Mouse (Mus musculus) intestine, embryonic 15.5 days (tissue): ENCODE measurements around the gene Arhgap17. TPM values are rescaled to one million over a fixed set of nuclear protein-coding genes. Genes with fewer than 3 reads are reported as not detected.
A peak's percentile ranks its signal among the peaks of the same experiment; 100 is the strongest.

ENCODE experiments used
- ATAC-seq: fragments of 200-750 bp; cut with Nextera tagmentation; 2 replicates; pipeline ENCODE4 v1.8.0; 2017; ENCODE audit warnings: moderate TSS enrichment, moderate library complexity
- H3K27ac ChIP-seq: fragments of 300-500 bp; sonication (generic); 2 replicates; pipeline ENCODE4 v1.5.1; 2015; ENCODE audit warnings: mild to moderate bottlenecking, inconsistent platforms
- H3K27me3 ChIP-seq: fragments of 300-500 bp; sonication (generic); replicated peaks from 2 replicates; pipeline ENCODE4 v1.6.1; 2015; ENCODE audit warnings: inconsistent platforms
- H3K36me3 ChIP-seq: fragments of 300-500 bp; sonication (generic); 2 replicates; pipeline ENCODE4 v1.6.1; 2015; ENCODE audit warnings: inconsistent platforms
- H3K4me1 ChIP-seq: fragments of 300-500 bp; sonication (generic); replicated peaks from 2 replicates; pipeline ENCODE4 v1.6.1; 2015; ENCODE audit warnings: inconsistent platforms
- H3K4me2 ChIP-seq: fragments of 300-500 bp; sonication (generic); replicated peaks from 2 replicates; pipeline ENCODE4 v1.6.1; 2015; ENCODE audit warnings: mild to moderate bottlenecking, inconsistent platforms
- H3K4me3 ChIP-seq: fragments of 300-500 bp; sonication (generic); replicated peaks from 2 replicates; pipeline ENCODE4 v1.5.1; 2015; ENCODE audit warnings: inconsistent platforms
- H3K9ac ChIP-seq: fragments of 300-500 bp; sonication (generic); 2 replicates; pipeline ENCODE4 v1.6.1; 2015; ENCODE audit warnings: inconsistent platforms
- H3K9me3 ChIP-seq: fragments of 300-500 bp; sonication (generic); 2 replicates; pipeline ENCODE4 v1.6.1; 2016; ENCODE audit warnings: inconsistent platforms
- WGBS: fragments of 180-500 bp; shearing (Covaris S2); methylation state at CpG from one replicate; pipeline ENCODE4 v1.1.7; 2015; 5-methylcytosine and 5-hydroxymethylcytosine counted together
- polyA plus RNA-seq: library from polyadenylated mRNA; unstranded; fragments of >200 nt; fragmentation: Nextera tagmentation; extraction: Ambion mirVana; gene quantifications from 2 replicates; pipeline ENCODE4 v1.2.1, GENCODE M21; 2015

Arhgap17 gene
- polyA plus RNA-seq, 1 experiment from 2014 or later = 20.4 TPM

DNA sequence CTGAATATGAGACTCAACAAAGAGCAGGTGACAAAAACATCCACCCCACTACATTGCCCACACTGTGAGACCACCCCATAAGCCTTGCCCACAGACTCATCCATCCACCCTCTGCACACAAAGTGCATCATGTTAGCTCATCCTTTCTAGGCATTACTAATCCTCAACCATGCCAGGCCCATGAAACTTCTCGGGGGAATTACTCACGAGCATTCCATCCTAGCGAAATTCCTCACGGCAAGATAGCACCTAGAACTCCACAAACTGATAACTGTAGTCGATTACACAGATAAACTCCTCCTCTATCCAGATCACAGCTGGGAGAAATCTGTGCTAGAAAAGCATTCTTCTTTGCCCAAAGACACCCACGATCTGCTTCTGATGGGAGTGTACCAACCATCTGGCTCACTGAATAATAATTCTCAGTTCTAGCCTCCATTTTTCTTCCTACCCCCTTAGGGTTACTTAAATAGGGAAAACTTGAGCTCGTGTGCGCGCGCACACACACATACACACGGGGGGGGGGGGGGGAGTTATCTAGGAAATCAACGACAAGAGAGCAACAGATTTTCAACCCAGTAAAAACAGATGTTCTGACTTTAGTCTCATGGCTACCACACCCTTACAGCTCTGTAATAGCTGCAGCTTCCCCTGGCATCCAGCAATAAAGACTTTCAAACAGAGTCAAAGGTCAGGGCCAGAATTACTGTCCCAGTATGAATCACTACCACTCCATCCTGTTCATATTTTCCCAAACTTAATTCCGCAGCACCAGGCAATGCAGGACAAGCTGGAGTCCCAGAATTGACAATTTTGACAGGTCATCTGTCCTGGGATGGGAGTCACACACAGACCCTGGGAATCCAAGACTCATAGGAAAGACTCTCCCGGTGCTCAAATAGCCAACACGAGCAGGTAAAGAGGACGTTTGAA is 2.2 kb downstream of the Arhgap17 start:
- peaks cover 23% of the 10 kb centered on the region for H3K4me1 ChIP-seq
- no peaks in the 10 kb centered on the region for H3K9me3 ChIP-seq
- H3K27ac ChIP-seq = peak overlapping the region; percentile 38; the same call in 1 of the 2 replicates
- peak overlapping the region; percentile 74 for H3K4me2 ChIP-seq
- no peak for ATAC-seq
- H3K27me3 ChIP-seq = no peaks in the 10 kb centered on the region
- no peaks in the 10 kb centered on the region for H3K36me3 ChIP-seq
- H3K4me3 ChIP-seq = peak overlapping the region; percentile 88
- 60% methylated on average over 16 of the region's 16 CpGs for WGBS
- H3K9ac ChIP-seq = no peak overlapping the region

DNA sequence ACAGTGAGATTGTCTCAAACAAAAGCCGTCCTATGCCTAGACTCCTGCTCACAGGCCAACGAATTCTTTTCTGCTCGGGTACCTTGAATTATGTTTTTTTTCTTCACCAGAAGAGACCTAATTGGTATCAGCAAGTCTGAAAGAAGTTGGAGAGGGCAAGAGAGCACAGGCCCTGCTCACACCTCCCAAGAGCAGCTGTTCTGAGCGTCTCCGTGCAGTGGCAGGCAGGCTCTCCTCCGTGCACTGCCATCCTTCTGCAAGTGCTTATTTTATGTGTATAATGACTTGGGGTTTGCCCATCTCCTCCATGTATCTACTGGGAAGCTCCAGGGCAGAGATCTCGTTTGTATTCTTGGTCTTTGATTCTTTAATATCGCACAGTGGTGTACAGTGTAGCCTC is 2.9 kb downstream of the Arhgap17 start:
- no peak for ATAC-seq
- peaks cover 23% of the 10 kb centered on the region for H3K4me1 ChIP-seq
- 0 out of 2 replicates have a peak overlapping the region, but pooled peaks have one; percentile 74 for H3K4me2 ChIP-seq
- H3K27me3 ChIP-seq = no peaks in the 10 kb centered on the region
- no peak overlapping the region for H3K9ac ChIP-seq
- WGBS = 82% methylated on average over 8 of the region's 8 CpGs
- H3K27ac ChIP-seq = no peak overlapping the region
- H3K4me3 ChIP-seq = no peak overlapping the region
- no peaks in the 10 kb centered on the region for H3K36me3 ChIP-seq
- H3K9me3 ChIP-seq = no peaks in the 10 kb centered on the region

DNA sequence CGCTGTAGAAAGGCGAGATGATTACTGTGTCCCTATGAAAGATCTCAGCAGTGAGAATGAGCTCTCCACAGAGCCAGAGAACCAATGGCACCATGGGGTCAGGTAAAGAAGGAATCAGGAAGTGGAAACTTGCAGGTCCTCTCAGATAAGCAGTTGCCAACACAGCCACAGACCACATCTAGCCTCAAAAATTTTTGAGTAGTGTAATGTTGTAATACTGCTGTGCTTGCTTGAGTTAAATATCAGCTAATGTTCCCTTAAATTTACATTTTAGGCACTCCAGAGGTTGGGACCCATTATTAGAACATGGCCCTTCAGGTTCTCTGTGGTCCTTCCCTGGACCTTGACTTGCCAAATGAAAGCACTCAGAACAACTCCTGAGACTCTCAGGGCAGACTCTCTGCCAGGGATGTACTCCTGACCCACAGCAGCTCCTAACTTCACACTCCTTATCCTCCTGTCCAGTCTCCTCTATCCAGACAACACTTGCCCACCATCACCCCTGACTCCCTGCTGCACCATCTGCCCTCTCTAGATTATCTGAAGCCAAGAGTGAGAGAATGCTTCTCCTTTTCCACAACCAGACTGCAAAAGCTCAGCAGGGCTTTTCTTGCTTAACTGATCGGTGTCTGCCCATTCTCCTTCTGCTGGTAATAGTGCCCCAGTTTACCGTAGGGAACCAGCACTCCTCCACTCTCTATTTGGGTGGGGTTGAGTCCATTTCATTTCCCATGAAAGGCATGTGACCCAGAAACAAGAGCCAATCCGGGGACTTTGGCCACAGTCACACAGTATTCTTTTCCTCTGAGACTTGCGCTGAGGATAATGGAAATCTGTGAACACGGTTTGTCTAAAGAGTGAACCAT is 3.6 kb downstream of the Arhgap17 start:
- Histone ChIP-seq H3K4me2 (no peak overlapping the region), H3K9me3 (no peaks in the 10 kb centered on the region), H3K9ac (no peak overlapping the region), H3K36me3 (no peaks in the 10 kb centered on the region), H3K4me3 (no peak overlapping the region), H3K27me3 (no peaks in the 10 kb centered on the region), H3K4me1 (peaks cover 23% of the 10 kb centered on the region), H3K27ac (no peak overlapping the region)
- 77% methylated on average over 7 of the region's 7 CpGs for WGBS
- no peak for ATAC-seq

DNA sequence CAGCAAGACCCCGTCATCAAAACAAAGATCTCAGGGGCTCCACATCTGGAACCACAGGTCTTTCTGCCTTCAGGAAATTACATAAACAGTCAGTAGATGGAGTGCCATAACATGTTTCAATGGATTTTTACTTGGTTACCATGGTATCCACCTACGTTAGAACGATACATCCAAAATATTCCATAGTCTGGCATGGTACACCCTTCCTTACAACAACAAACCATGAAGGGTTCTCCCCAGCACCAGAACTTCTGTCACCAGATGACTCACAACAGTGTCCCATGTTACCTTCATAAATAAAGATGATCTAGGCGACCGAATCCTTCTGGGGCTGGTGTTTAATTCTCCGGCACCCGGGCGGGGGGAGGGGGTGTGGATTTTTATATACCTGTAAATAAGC is 5.7 kb downstream of the Arhgap17 start:
- 89% methylated on average over 8 of the region's 8 CpGs for WGBS

DNA sequence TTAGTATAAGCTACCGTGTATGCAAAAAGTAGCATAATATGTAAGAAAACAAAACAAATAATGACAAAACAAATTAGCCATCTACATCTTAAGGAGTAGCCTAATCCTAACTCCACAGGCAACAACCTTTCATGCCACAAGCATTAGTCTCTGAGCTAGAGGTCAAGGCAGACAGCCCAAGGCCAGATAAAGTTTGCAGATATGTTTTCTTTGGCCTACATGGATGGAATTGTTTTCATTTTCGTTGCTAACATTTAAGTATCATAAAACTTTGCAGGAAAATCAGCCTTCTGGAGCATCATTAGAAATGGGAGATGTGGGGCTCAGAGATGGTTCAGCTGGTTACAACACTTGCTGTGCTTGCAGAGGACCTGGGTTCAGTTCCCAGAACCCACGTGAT is 6.9 kb downstream of the Arhgap17 start:
- 91% methylated on average over 3 of the region's 3 CpGs for WGBS
- Histone ChIP-seq H3K27ac (no peak overlapping the region), H3K4me1 (peaks cover 20% of the 10 kb centered on the region), H3K4me3 (no peak overlapping the region), H3K4me2 (no peak overlapping the region), H3K36me3 (no peaks in the 10 kb centered on the region), H3K9ac (no peak overlapping the region), H3K27me3 (no peaks in the 10 kb centered on the region), H3K9me3 (no peaks in the 10 kb centered on the region)
- ATAC-seq = no peak

More for the DNA sequence above, 5.7 kb downstream of the Arhgap17 start:
- Histone ChIP-seq H3K27me3 (no peaks in the 10 kb centered on the region), H3K9me3 (no peaks in the 10 kb centered on the region), H3K4me2 (no peak overlapping the region), H3K9ac (no peak overlapping the region), H3K4me3 (no peak overlapping the region), H3K4me1 (peaks cover 23% of the 10 kb centered on the region), H3K27ac (no peak overlapping the region), H3K36me3 (no peaks in the 10 kb centered on the region)
- no peak for ATAC-seq

DNA sequence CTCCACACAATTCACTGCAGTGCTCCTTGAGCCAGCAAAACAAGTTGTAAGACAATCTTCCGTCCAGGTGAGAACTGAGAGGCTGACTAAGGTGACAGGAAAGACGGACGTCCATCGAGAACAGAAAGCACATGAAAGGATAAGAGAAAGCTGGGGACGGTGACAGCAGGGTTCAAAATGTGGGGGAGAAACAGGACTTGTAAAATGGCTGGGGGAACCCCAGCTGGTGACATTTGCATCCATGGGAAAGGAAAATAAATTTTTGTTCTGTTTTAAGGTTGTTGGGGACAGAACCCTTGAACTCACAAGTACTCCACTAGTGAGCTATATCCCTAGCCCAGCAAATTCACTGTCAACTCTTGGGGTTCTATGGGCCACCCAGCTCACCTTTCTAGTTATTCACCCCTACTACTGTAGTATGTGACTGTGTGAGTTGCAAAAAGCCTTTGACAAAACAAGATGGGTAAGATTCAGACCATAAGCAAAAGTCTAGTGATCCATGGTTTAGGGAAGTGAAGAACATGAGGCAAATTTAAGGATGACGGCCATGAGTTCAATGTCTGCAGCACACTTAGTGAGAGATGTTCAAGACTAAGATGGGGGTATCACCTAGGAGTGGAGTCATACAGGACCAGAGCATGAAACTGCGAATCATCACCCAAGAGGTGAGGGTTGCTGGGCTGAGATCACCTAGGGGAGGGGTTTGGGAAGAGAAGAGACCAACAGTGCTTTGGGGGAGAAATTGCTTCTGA is 8.3 kb downstream of the Arhgap17 start:
- ATAC-seq = no peak

DNA sequence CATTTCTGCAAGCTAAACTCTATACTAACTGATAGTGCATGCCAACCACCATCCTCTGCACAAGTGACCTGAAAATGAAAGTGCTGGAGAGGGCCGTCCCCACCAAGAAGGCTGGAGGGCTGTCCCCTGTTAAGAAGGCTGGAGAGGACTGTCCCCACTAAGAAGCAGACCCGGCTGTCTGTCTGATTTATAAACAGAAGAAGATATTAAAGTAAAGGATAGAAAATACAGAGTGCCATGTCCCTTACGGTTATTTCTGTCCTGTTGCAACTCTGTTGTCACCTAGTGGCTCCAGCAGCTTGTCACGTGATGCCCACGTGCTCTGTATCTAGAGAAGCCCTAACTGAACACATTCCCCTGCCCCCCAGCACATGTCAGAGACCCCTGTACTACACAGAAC is 9.5 kb downstream of the Arhgap17 start:
- Histone ChIP-seq H3K4me2 (no peak overlapping the region), H3K27me3 (no peaks in the 10 kb centered on the region), H3K9ac (no peak overlapping the region), H3K9me3 (no peaks in the 10 kb centered on the region), H3K36me3 (no peaks in the 10 kb centered on the region), H3K4me3 (no peak overlapping the region), H3K27ac (no peak overlapping the region), H3K4me1 (no peaks in the 10 kb centered on the region; the same call in 1 of the 2 replicates)
- 69% methylated on average over 5 of the region's 5 CpGs for WGBS
- ATAC-seq = no peak

More for the DNA sequence above, 8.3 kb downstream of the Arhgap17 start:
- Histone ChIP-seq H3K36me3 (no peaks in the 10 kb centered on the region), H3K27me3 (no peaks in the 10 kb centered on the region), H3K4me3 (no peak overlapping the region), H3K4me2 (no peak overlapping the region), H3K9me3 (no peaks in the 10 kb centered on the region), H3K4me1 (peaks cover 7% of the 10 kb centered on the region), H3K27ac (no peak overlapping the region), H3K9ac (no peak overlapping the region)
- 88% methylated on average over 7 of the region's 7 CpGs for WGBS

DNA sequence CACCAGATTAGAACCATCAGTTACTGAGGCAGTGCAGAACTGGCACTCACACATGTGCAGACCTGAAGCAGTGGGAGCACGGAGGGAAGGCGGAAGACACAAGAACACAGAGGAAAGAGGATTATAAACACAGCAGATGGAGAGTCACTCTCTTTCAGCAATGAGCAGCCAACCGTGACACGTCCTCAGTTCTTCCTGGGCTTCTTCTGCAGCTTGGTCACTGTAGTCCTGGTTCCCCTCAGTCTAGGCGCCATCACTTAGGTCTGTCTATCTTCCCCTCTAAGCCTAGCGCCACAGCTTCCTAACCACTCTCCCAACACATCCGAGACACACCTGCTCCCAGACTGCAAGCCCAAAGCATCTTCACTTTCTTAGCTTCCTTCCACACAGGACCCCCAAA is 10.6 kb downstream of the Arhgap17 start:
- WGBS = 84% methylated on average over 7 of the region's 7 CpGs
- Histone ChIP-seq H3K4me3 (no peak overlapping the region), H3K4me2 (no peak overlapping the region), H3K9ac (no peak overlapping the region), H3K27ac (no peak overlapping the region), H3K9me3 (no peaks in the 10 kb centered on the region), H3K4me1 (peaks cover 4% of the 10 kb centered on the region), H3K36me3 (no peaks in the 10 kb centered on the region), H3K27me3 (no peaks in the 10 kb centered on the region)
- ATAC-seq = no peak

DNA sequence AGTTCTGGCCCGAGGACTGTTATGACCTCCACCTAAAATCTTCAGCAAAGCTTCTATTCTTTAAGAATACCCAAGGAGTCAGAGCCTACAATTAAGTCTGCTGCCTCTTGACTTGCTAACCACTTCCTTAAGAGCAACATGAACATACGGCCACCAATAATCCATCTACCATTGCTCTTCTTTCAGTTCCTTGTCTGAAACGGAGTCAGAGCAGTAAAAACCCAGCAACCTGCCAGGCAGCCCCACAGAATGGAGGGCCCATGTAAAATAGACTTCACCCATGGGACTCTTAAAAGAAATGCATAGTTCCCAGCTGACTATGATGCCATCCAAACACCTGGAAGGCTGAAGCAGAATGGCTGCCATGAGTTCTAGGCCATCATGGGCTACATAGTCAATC is 13.6 kb downstream of the Arhgap17 start:
- no peak overlapping the region for H3K4me3 ChIP-seq
- H3K36me3 ChIP-seq = no peaks in the 10 kb centered on the region
- H3K27me3 ChIP-seq = no peaks in the 10 kb centered on the region
- H3K4me1 ChIP-seq = peaks cover 7% of the 10 kb centered on the region
- no peak overlapping the region for H3K27ac ChIP-seq
- 84% methylated on average over 3 of the region's 3 CpGs for WGBS
- ATAC-seq = no peak
- no peaks in the 10 kb centered on the region for H3K9me3 ChIP-seq
- no peak overlapping the region for H3K9ac ChIP-seq
- no peak overlapping the region for H3K4me2 ChIP-seq

DNA sequence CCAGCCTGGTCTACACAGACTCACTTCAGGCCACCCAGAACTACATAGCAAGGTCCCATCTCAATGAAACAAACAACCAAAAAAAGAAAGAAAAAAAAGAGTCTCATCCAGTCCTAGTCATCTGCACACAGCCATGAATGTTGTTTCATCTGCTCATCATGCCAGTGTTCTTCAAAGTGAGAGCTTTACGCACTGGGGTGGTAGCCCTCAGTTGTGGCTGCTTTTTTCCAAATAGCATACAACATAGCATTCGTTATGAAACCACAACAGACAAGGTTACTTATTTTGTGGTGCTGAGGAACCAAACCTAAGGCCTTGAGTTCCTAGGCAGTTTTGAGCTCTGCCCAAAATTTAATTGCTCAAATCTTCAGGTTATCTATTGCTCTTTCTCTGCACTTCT is 14.9 kb downstream of the Arhgap17 start:
- Histone ChIP-seq H3K27ac (no peak overlapping the region), H3K9ac (no peak overlapping the region), H3K9me3 (no peaks in the 10 kb centered on the region), H3K27me3 (no peaks in the 10 kb centered on the region), H3K4me3 (no peak overlapping the region), H3K4me2 (no peak overlapping the region), H3K36me3 (no peaks in the 10 kb centered on the region), H3K4me1 (peaks cover 14% of the 10 kb centered on the region)
- no peak for ATAC-seq
- 89% methylated on average over 2 of the region's 2 CpGs for WGBS

DNA sequence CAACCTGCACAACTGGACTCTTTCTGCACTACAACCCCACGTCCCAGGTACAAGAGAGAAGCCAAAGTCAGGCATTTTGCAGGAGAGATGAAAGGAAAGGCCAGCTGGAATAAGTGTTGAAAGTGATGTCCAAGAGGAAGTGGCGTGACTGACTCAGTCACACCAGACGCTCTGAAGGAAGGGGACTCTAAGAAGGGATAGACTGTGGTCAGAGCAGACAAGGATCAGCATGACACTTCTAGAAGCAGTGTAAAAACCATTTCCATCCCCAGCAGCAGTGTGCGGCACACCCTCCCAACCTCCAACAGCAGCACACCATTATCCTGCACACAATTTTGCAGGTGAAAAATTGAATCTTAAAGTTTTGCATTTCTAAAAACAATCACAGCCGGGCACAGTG is 15.3 kb downstream of the Arhgap17 start:
- Histone ChIP-seq H3K36me3 (no peaks in the 10 kb centered on the region), H3K27ac (no peak overlapping the region), H3K4me2 (peak overlapping the region; percentile 33), H3K4me1 (peaks cover 17% of the 10 kb centered on the region), H3K27me3 (no peaks in the 10 kb centered on the region), H3K9me3 (no peaks in the 10 kb centered on the region), H3K4me3 (no peak overlapping the region), H3K9ac (no peak overlapping the region)
- no peak; the same call in 1 of the 2 replicates for ATAC-seq
- 84% methylated on average over 5 of the region's 5 CpGs for WGBS

DNA sequence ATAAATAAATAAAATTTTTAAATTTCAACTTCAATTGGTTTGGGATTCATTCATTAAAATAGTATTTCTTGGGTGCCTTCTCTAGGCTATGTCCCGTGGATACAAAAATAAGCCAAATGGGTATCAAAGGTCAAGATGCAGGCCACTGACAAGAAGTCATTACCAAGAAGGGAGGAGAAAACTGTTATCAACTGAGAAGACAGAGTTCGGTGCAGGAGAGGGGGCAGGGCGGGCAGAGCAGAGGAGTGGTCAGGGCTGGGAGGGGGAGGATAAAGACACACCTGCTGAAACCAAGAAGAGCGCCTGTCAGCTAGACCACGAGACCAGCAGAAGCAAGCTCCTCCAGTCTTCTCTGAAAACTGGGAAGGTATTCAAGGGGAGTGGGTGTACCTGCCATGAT is 15.8 kb downstream of the Arhgap17 start:
- H3K4me2 ChIP-seq = peak overlapping the region; percentile 33
- H3K27ac ChIP-seq = no peak overlapping the region
- H3K4me1 ChIP-seq = peaks cover 17% of the 10 kb centered on the region
- no peaks in the 10 kb centered on the region for H3K27me3 ChIP-seq
- ATAC-seq = peak; percentile 85
- H3K4me3 ChIP-seq = no peak overlapping the region
- WGBS = 55% methylated on average over 5 of the region's 5 CpGs
- no peaks in the 10 kb centered on the region for H3K9me3 ChIP-seq
- no peak overlapping the region for H3K9ac ChIP-seq
- no peaks in the 10 kb centered on the region for H3K36me3 ChIP-seq
